Mouse (Mus musculus): ENCODE measurements around the gene Rpl31.

Rpl31 gene

GRCm38 (mm10) chr1:39367045-39367444 is 597 bp upstream of the Rpl31 start:
- DNase-seq (ENCODE audit: low read depth, low spot score) = no peak

- peak; percentile 51 for DNase-seq (ENCODE audit: low read depth, low spot score)
Observed at GRCm38 (mm10) chr1:39368267-39368841, 712 bp downstream of the Rpl31 start.

- no peak for DNase-seq (ENCODE audit: low read depth, low spot score)
Observed at GRCm38 (mm10) chr1:39370431-39370830, 2.8 kb downstream of the Rpl31 start.

GRCm38 (mm10) chr1:39372220-39372843 is 4.7 kb downstream of the Rpl31 start:
- DNase-seq (ENCODE audit: low read depth, low spot score) = no peak

GRCm38 (mm10) chr1:39373378-39373777 is 5.7 kb downstream of the Rpl31 start:
- DNase-seq (ENCODE audit: low read depth, low spot score) = no peak

- no peak for DNase-seq (ENCODE audit: low read depth, low spot score)
Observed at GRCm38 (mm10) chr1:39374231-39374809, 6.7 kb downstream of the Rpl31 start.

GRCm38 (mm10) chr1:39376121-39376520 is 8.5 kb downstream of the Rpl31 start:
- DNase-seq (ENCODE audit: low read depth, low spot score) = no peak

- no peak for DNase-seq (ENCODE audit: low read depth, low spot score)
Observed at GRCm38 (mm10) chr1:39376726-39377240, 9.1 kb downstream of the Rpl31 start.

GRCm38 (mm10) chr1:39378540-39378939 is 10.9 kb downstream of the Rpl31 start:
- DNase-seq (ENCODE audit: low read depth, low spot score) = no peak

- DNase-seq (ENCODE audit: low read depth, low spot score) = no peak
Observed at GRCm38 (mm10) chr1:39379021-39379420, 11.4 kb downstream of the Rpl31 start.

GRCm38 (mm10) chr1:39381017-39381416 is 13.4 kb downstream of the Rpl31 start:
- no peak for DNase-seq (ENCODE audit: low read depth, low spot score)

GRCm38 (mm10) chr1:39384914-39385313 is 17.3 kb downstream of the Rpl31 start:
- no peak for DNase-seq (ENCODE audit: low read depth, low spot score)

GRCm38 (mm10) chr1:39386456-39386855 is 18.8 kb downstream of the Rpl31 start:
- DNase-seq (ENCODE audit: low read depth, low spot score) = no peak

- DNase-seq (ENCODE audit: low read depth, low spot score) = no peak
Observed at GRCm38 (mm10) chr1:39387497-39387896, 19.9 kb downstream of the Rpl31 start.

GRCm38 (mm10) chr1:39388163-39388562 is 20.5 kb downstream of the Rpl31 start:
- DNase-seq (ENCODE audit: low read depth, low spot score) = no peak

GRCm38 (mm10) chr1:39389338-39389737 is 21.7 kb downstream of the Rpl31 start:
- DNase-seq (ENCODE audit: low read depth, low spot score) = no peak

- no peak for DNase-seq (ENCODE audit: low read depth, low spot score)
Observed at GRCm38 (mm10) chr1:39391652-39392051, 24.0 kb downstream of the Rpl31 start.

- DNase-seq (ENCODE audit: low read depth, low spot score) = peak; percentile 51
Observed at GRCm38 (mm10) chr1:39392189-39392588, 24.5 kb downstream of the Rpl31 start.

GRCm38 (mm10) chr1:39393217-39393867 is 25.7 kb downstream of the Rpl31 start:
- no peak for DNase-seq (ENCODE audit: low read depth, low spot score)

GRCm38 (mm10) chr1:39394096-39394495 is 26.5 kb downstream of the Rpl31 start:
- no peak for DNase-seq (ENCODE audit: low read depth, low spot score)

GRCm38 (mm10) chr1:39394650-39395049 is 27.0 kb downstream of the Rpl31 start:
- no peak for DNase-seq (ENCODE audit: low read depth, low spot score)

- DNase-seq (ENCODE audit: low read depth, low spot score) = no peak
Observed at GRCm38 (mm10) chr1:39396347-39396746, 28.7 kb downstream of the Rpl31 start.
